Mouse (Mus musculus) small intestine, adult 2 months (tissue): ENCODE data around the gene Cox4i1.

ENCODE experiments used
- CTCF ChIP-seq: fragments of 200-500 bp; IDR thresholded peaks from 2 replicates; pipeline ENCODE4 v1.5.1; 2012; ENCODE audit warnings: low read depth, mild to moderate bottlenecking, control low read depth, inconsistent platforms, low read length, moderate library complexity, mixed read lengths; ENCODE audit not compliant: insufficient replicate concordance, insufficient read length; ENCODE audit errors: extremely low read depth
- POLR2A ChIP-seq: fragments of 200-500 bp; IDR thresholded peaks from 2 replicates; pipeline ENCODE4 v1.6.1; 2012; ENCODE audit warnings: low read depth, mild to moderate bottlenecking, control low read depth, inconsistent platforms, low read length, moderate library complexity

GRCm38 (mm10) chr8:120684082-120684481 is 16.1 kb downstream of the Cox4i1 start:
- TF ChIP-seq POLR2A, result no peak; the same call in 1 of the 2 replicates
- TF ChIP-seq CTCF, result no peak
